Mouse (Mus musculus): Measurements from ENCODE around the gene Gm20920.
"Not testable (repeated sequence)": the region's sequence is repeated elsewhere in the genome, so short reads cannot be mapped to it uniquely, and the experiment has no call there.

Gm20920 gene

DNA sequence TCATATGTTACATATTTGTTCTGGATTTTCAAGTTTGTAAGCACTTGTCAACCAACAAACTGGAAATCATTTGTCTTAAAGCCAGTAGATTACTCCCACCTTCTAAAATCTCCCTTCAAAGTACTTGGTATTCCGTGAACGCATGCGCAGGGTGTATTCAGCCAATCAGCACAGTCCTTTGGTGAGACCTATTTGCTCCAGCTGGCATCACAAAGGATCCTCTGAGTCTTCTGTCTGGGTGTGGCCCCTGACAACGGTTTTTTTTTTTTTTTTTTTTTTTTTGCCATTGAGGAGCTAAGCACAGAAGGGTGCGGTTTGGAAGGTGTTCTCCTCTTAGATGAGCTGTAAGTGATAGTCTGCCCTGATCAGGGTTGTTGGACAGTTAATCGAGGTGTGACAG lies at the start of gene Gm20920:
Gm20920 (plus strand) TSS at position 301 of the 400 bp plus-strand sequence.
- DNase-seq (ENCODE audit: low read depth, low spot score), result not testable (repeated sequence)

Measured in 3T3-L1 (cell line).